Mouse (Mus musculus) liver, postnatal 0 days (tissue): ENCODE data around the gene Gmeb1.

Experiments used
- CTCF ChIP-seq: sonication (generic); IDR thresholded peaks from 2 replicates; pipeline ENCODE4 v1.5.1; 2016; ENCODE audit warnings: antibody characterized with exemption, low read depth
- EP300 ChIP-seq: IDR thresholded peaks from 2 replicates; pipeline ENCODE4 v1.6.1; 2016; ENCODE audit warnings: antibody characterized with exemption, low read depth, mild to moderate bottlenecking

DNA sequence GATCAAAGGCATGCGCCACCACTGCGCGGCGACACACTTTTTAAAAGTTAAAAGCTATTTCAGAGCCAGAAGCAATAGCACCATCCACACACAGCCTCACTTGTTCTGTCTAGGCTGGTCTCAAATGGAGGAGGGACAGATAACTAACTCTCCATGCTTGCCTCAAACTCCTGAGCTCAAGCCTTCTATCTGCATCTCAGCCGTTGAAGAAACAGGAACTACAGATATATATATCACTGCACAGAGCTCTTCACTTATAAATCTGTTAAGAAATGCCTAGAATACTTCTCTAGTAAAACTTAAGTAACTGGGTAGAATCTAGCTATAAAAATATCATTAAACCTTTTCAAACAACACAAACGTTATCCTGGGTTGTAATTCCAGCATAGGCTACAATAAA is 67.0 kb downstream of the Gmeb1 start:
- TF ChIP-seq CTCF (no peak), EP300 (no peak)
